Mouse (Mus musculus): Measurements from ENCODE around the gene Vps13d.

Gene Vps13d

GRCm38 (mm10) chr4:144950327-144950711, 244.5 kb downstream of the Vps13d start:
- DNase-seq (ENCODE audit: extremely low read depth, low read depth, low spot score): no peak

- no peak for DNase-seq (ENCODE audit: extremely low read depth, low read depth, low spot score)
Measured at GRCm38 (mm10) chr4:144949441-144950326, 245.1 kb downstream of the Vps13d start.

GRCm38 (mm10) chr4:144947738-144948390, 246.9 kb downstream of the Vps13d start:
- DNase-seq (ENCODE audit: extremely low read depth, low read depth, low spot score): no peak

- DNase-seq (ENCODE audit: extremely low read depth, low read depth, low spot score): no peak
Measured at GRCm38 (mm10) chr4:144943273-144943672, 251.5 kb downstream of the Vps13d start.

- no peak for DNase-seq (ENCODE audit: extremely low read depth, low read depth, low spot score)
Measured at GRCm38 (mm10) chr4:144942433-144942832, 252.4 kb downstream of the Vps13d start.

GRCm38 (mm10) chr4:144940796-144941462, 253.9 kb downstream of the Vps13d start:
- no peak for DNase-seq (ENCODE audit: extremely low read depth, low read depth, low spot score)

- no peak for DNase-seq (ENCODE audit: extremely low read depth, low read depth, low spot score)
Measured at GRCm38 (mm10) chr4:144939847-144940411, 254.9 kb downstream of the Vps13d start.

- no peak for DNase-seq (ENCODE audit: extremely low read depth, low read depth, low spot score)
Measured at GRCm38 (mm10) chr4:144936563-144937154, 258.1 kb downstream of the Vps13d start.

GRCm38 (mm10) chr4:144934501-144934900, 260.3 kb downstream of the Vps13d start:
- DNase-seq (ENCODE audit: extremely low read depth, low read depth, low spot score): no peak

GRCm38 (mm10) chr4:144931167-144931566, 263.6 kb downstream of the Vps13d start:
- no peak for DNase-seq (ENCODE audit: extremely low read depth, low read depth, low spot score)

GRCm38 (mm10) chr4:144930366-144930765, 264.4 kb downstream of the Vps13d start:
- no peak for DNase-seq (ENCODE audit: extremely low read depth, low read depth, low spot score)

- DNase-seq (ENCODE audit: extremely low read depth, low read depth, low spot score): no peak
Measured at GRCm38 (mm10) chr4:144929811-144930221, 265.0 kb downstream of the Vps13d start.

- DNase-seq (ENCODE audit: extremely low read depth, low read depth, low spot score): no peak
Measured at GRCm38 (mm10) chr4:144928693-144929436, 265.9 kb downstream of the Vps13d start.
